Mouse (Mus musculus) liver, postnatal 0 days (tissue): ENCODE results near the gene Mcur1. TPM values are rescaled to one million over a fixed set of nuclear protein-coding genes. Genes with fewer than 3 reads are reported as not detected.

Experiments used
- ATAC-seq: fragments of 200-750 bp; cut with Nextera tagmentation; 2 replicates; pipeline ENCODE4 v1.8.0; 2017; ENCODE audit warnings: mild to moderate bottlenecking, moderate library complexity
- DNase-seq: peaks from one replicate; pipeline ENCODE4 v3.0.0-alpha.2; 2016
- H3K27ac ChIP-seq: fragments of 300-500 bp; sonication (generic); 2 replicates; pipeline ENCODE4 v1.5.1; 2014; ENCODE audit warnings: antibody characterized with exemption, moderate library complexity, mild to moderate bottlenecking, low read depth
- H3K27me3 ChIP-seq: fragments of 300-500 bp; sonication (generic); 2 replicates; pipeline ENCODE4 v1.6.1; 2014; ENCODE audit warnings: low read length, control low read depth, mixed read lengths; ENCODE audit not compliant: insufficient read depth
- H3K36me3 ChIP-seq: fragments of 300-500 bp; sonication (generic); replicated peaks from 2 replicates; pipeline ENCODE4 v1.6.1; 2014; ENCODE audit warnings: mild to moderate bottlenecking, control low read depth, low read length, moderate library complexity, mixed read lengths; ENCODE audit not compliant: insufficient read depth
- H3K4me1 ChIP-seq: fragments of 300-500 bp; sonication (generic); 2 replicates; pipeline ENCODE4 v1.6.1; 2014; ENCODE audit warnings: antibody characterized with exemption, mild to moderate bottlenecking, control low read depth; ENCODE audit not compliant: insufficient read depth
- H3K4me2 ChIP-seq: fragments of 300-500 bp; sonication (generic); 2 replicates; pipeline ENCODE4 v1.6.1; 2014; ENCODE audit warnings: low read depth, mild to moderate bottlenecking, low read length, moderate library complexity, mixed read lengths
- H3K4me3 ChIP-seq: fragments of 300-500 bp; sonication (generic); 2 replicates; pipeline ENCODE4 v1.5.1; 2014; ENCODE audit warnings: low read depth, low read length
- H3K9ac ChIP-seq: fragments of 300-500 bp; sonication (generic); replicated peaks from 2 replicates; pipeline ENCODE4 v1.6.1; 2014; ENCODE audit warnings: mild to moderate bottlenecking, moderate library complexity
- H3K9me3 ChIP-seq: fragments of 300-500 bp; sonication (generic); 2 replicates; pipeline ENCODE4 v1.6.1; 2016; ENCODE audit warnings: mild to moderate bottlenecking, control low read depth, low read length, mixed read lengths
- CTCF ChIP-seq: sonication (generic); IDR thresholded peaks from 2 replicates; pipeline ENCODE4 v1.5.1; 2016; ENCODE audit warnings: antibody characterized with exemption, low read depth
- EP300 ChIP-seq: IDR thresholded peaks from 2 replicates; pipeline ENCODE4 v1.6.1; 2016; ENCODE audit warnings: antibody characterized with exemption, low read depth, mild to moderate bottlenecking
- WGBS: fragments of 180-500 bp; shearing (Covaris S2); extraction: QIAGEN DNeasy Blood & Tissue Kit; methylation state at CpG from one replicate; pipeline ENCODE4 v1.1.7; 2014; ENCODE audit not compliant: insufficient replicate concordance; 5-methylcytosine and 5-hydroxymethylcytosine counted together
- polyA plus RNA-seq: library from polyadenylated mRNA; unstranded; fragments of >200 nt; fragmentation: Nextera tagmentation; extraction: Ambion mirVana; gene quantifications from 2 replicates; pipeline ENCODE4 v1.2.1, GENCODE M21; 2015

The Mcur1 gene
- polyA plus RNA-seq, 1 experiment from 2014 or later, result 8.8 TPM

GRCm38 (mm10) chr13:43493725-43494124, 66.3 kb downstream of the Mcur1 start:
- peak overlapping the region; percentile 16; the same call in 1 of the 2 replicates for H3K27ac ChIP-seq
- H3K9ac ChIP-seq, result no peak overlapping the region
- H3K4me3 ChIP-seq, result no peak overlapping the region
- no peak overlapping the region for H3K4me2 ChIP-seq
- no peaks in the 10 kb centered on the region for H3K9me3 ChIP-seq
- DNase-seq (no peak), ATAC-seq (no peak)
- no peaks in the 10 kb centered on the region for H3K4me1 ChIP-seq
- no peaks in the 10 kb centered on the region for H3K27me3 ChIP-seq
- TF ChIP-seq EP300 (no peak), CTCF (no peak)
- WGBS, result 79% methylated on average over 7 of the region's 7 CpGs
- H3K36me3 ChIP-seq, result no peaks in the 10 kb centered on the region

- ATAC-seq (no peak), DNase-seq (no peak)
- Histone ChIP-seq H3K4me2 (no peak overlapping the region), H3K27me3 (no peaks in the 10 kb centered on the region), H3K27ac (no peak overlapping the region), H3K4me1 (no peaks in the 10 kb centered on the region), H3K36me3 (no peaks in the 10 kb centered on the region), H3K4me3 (no peak overlapping the region), H3K9me3 (no peaks in the 10 kb centered on the region), H3K9ac (no peak overlapping the region)
- TF ChIP-seq CTCF (no peak), EP300 (no peak)
- 67% methylated on average over 11 of the region's 11 CpGs for WGBS
Observed at GRCm38 (mm10) chr13:43493058-43493481, 66.9 kb downstream of the Mcur1 start.

Other genes starting within 250 kb of the Mcur1 start
- 8.8 and 8.9 TPM in 2 replicates for gene Sirt5, start 194.7 kb downstream of the Mcur1 start, polyA plus RNA-seq
- 94.2 and 103 TPM in 2 replicates for gene Nol7, start 161.8 kb downstream of the Mcur1 start, polyA plus RNA-seq
- gene Ranbp9, start 78.9 kb downstream of the Mcur1 start, polyA plus RNA-seq, result 3.0 and 4.6 TPM in 2 replicates
- gene Rnf182, start 55.5 kb upstream of the Mcur1 start, polyA plus RNA-seq, result not detected in 2 replicates
- gene Cd83, start 224.6 kb upstream of the Mcur1 start, polyA plus RNA-seq, result 1.9 and 2.0 TPM in 2 replicates